Mouse (Mus musculus) skeletal muscle tissue, adult 2 months (tissue): ENCODE data around the gene Smndc1.
A peak's percentile ranks its signal among the peaks of the same experiment; 100 is the strongest.

Experiments used
- DNase-seq: peaks from one replicate; pipeline ENCODE4 v3.0.0-alpha.2; 2012; ENCODE audit warnings: low read depth, low spot score

Smndc1 gene

DNA sequence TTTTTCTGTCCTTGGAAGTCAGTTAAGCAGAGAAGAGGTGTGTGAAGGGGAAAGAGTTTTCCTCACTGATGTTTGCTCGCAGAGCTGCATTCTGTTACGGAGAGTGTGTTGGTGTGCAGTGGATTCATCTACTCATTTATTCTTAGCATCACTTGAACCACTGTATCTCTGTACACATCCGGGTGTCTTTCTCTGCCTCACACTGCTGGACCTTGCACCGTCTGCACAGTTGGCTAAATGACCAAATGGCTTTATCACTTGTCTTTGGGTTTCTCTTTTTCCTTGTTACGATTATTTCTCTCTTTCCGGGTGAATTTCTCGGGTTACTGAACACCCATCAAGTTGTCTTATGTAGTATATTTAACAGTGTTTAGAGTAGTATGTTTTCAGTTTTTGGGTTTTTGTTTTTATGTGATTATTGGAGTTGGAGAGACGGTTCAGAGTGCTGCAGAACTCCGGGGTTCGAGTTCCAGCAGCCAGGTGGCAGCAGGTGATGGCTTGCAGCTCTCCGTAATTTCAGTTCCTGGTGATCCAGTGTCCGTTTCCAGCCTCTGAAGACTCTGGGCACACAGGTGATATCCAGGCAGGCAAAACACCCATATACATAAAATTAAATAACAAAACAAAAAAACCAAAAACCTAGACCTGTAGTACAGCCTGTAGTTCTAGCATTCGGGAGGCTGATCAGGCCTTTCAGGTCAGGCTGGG is 47.0 kb downstream of the Smndc1 start:
- DNase-seq, result no peak

DNA sequence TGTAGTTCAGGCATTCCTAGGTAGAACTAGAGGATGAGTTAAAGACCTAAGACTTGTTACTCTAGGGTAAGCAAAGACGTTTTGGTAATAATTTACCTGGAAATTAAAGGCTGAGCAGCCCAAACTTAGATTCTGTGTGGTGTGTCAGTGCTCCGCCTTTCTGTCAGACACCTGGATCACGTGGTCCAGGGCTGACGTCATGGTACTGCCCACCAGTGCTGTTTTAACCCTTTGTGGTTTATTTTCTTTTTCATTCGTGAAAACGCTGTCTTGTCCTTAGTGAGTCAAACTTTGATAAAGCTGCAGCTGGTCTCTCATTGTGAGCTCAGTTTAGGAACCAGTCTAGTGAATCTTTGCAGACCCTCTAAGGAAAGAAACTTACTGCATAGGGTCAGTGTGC is 50.0 kb downstream of the Smndc1 start:
- DNase-seq, result no peak

DNA sequence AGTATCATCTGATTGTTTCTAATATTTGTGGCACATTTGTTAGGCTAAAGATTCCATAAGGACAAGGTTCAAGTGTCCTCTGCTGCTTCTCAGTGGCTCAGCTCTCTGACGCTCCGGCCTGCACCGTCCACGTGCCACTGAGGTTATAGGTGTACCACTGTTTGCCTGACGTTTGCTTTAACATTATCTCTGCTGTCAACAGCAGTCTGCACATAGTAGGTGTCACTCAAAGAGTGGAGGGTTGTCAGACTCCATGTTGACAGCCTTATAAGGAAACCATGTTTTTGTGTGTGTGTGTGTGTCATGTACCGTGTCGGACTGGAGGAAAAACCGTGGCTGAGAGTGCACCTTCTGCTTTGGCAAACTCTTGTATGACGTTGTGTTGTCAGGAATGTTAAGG is 55.1 kb downstream of the Smndc1 start:
- no peak for DNase-seq

DNA sequence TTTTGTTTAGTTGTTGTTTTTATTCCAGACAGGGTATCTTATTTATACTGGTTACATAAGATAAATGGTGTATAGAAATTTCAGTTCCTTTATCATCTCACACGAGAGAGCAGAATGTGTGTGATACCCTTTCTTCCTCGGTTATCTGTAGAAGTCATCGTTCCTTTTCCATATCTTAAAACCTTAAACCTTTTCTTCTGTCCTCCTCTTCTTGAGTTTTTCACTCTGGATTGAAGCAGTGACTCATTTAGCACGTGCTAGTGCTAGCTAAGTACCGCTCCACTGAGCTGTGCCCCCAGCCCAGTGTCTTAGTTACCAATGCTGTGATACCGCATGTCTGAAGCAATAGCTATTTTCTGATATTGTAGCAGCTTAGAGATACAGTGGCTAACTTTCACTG is 56.6 kb downstream of the Smndc1 start:
- DNase-seq, result no peak

DNA sequence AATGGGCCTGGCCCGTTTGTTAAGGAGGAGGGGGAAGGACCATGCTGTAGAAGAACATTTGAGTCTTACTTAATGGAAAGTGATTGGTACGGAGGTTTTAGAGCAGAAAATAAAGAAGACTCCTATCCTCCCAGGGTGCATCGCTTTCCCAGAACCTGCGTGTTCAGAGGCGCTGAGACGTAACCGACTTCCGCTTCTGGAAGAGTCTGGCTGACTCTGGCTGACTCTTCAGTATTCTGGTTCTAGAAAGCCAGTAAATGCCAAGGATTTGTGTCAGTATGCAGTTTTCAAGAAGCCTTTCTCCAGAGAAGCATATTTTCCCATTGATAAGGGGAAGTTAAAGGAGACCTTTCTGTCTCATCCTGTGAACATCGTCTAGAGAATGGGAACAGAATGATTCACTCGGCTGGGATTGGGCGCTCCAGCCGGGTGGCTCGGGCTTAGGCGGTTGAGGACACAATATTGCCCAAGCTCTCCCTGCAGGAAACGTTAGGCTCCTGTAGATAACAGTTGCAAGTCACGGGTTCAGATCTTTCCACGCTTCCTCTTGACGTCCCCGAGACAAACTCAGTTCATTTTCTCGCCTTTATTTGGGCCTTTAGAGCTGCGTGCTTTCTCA is 58.4 kb downstream of the Smndc1 start:
- no peak for DNase-seq

DNA sequence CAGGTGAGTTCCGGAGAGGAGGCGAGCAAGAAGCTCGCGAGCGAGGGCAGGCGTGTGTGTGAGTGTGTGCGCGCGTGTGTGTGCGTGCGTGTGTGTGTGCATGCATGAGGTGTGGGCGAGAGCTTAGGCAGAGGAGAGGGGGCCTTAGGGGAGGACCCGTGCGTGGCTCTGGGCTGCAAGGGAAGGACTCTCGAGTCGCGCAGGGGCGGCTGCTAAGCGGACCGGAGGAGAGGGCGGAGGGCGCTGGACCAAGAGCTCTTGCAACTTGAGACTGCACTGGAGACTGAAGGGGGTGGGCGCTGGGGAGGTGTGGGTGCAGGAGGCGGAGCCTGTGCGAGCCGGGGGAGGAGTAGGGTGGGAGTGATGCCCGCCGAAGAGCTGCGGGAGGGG is 60.4 kb downstream of the Smndc1 start:
- DNase-seq, result peak; percentile 72
